Mouse (Mus musculus) hindbrain, postnatal 0 days (tissue): ENCODE measurements at regions not wholly inside any gene's neighbourhood (a gene's known extent, or its start where the extent isn't known, plus 50 kb on each side); places are given as distances from the start of the nearest gene placed in this dataset.

Experiments
- ATAC-seq: fragments of 200-750 bp; cut with Nextera tagmentation; 2 replicates; pipeline ENCODE4 v1.8.0; 2017; ENCODE audit warnings: mild to moderate bottlenecking, moderate TSS enrichment, moderate library complexity
- DNase-seq: peaks from one replicate; pipeline ENCODE4 v3.0.0-alpha.2; 2015; ENCODE audit warnings: low spot score
- H3K27ac ChIP-seq: fragments of 300-500 bp; sonication (generic); 2 replicates; pipeline ENCODE4 v1.5.1; 2014; ENCODE audit warnings: mild to moderate bottlenecking
- H3K27me3 ChIP-seq: fragments of 300-500 bp; sonication (generic); 2 replicates; pipeline ENCODE4 v1.6.1; 2014; ENCODE audit warnings: low read length, mixed read lengths; ENCODE audit not compliant: insufficient read depth
- H3K36me3 ChIP-seq: fragments of 300-500 bp; sonication (generic); 2 replicates; pipeline ENCODE4 v1.6.1; 2014; ENCODE audit warnings: low read length, mixed read lengths; ENCODE audit not compliant: insufficient read depth
- H3K4me1 ChIP-seq: fragments of 300-500 bp; sonication (generic); 2 replicates; pipeline ENCODE4 v1.6.1; 2014; ENCODE audit warnings: antibody characterized with exemption, low read length, mixed read lengths; ENCODE audit not compliant: insufficient read depth
- H3K4me2 ChIP-seq: fragments of 300-500 bp; sonication (generic); 2 replicates; pipeline ENCODE4 v1.6.1; 2014; ENCODE audit warnings: low read depth, mild to moderate bottlenecking, low read length, moderate library complexity, mixed read lengths
- H3K4me3 ChIP-seq: fragments of 300-500 bp; sonication (generic); 2 replicates; pipeline ENCODE4 v1.5.1; 2014; ENCODE audit warnings: low read length
- H3K9ac ChIP-seq: fragments of 300-500 bp; sonication (generic); replicated peaks from 2 replicates; pipeline ENCODE4 v1.6.1; 2014; ENCODE audit warnings: mild to moderate bottlenecking, low read length, moderate library complexity, mixed read lengths
- H3K9me3 ChIP-seq: fragments of 300-500 bp; sonication (generic); 2 replicates; pipeline ENCODE4 v1.6.1; 2016; ENCODE audit warnings: low read length, mixed read lengths
- CTCF ChIP-seq: IDR thresholded peaks from 2 replicates; pipeline ENCODE4 v1.5.1; 2016; ENCODE audit warnings: antibody characterized with exemption, control low read depth, low read depth
- WGBS: fragments of 180-500 bp; shearing (Covaris S2); extraction: QIAGEN DNeasy Blood & Tissue Kit; methylation state at CpG from one replicate; pipeline ENCODE4 v1.1.7; 2014; 5-methylcytosine and 5-hydroxymethylcytosine counted together

- TF ChIP-seq CTCF, result no peak
- DNase-seq (peak; percentile 13), ATAC-seq (no peak)
- H3K36me3 ChIP-seq, result no peaks in the 10 kb centered on the region
- WGBS, result 76% methylated on average over 11 of the region's 11 CpGs
- no peaks in the 10 kb centered on the region for H3K27me3 ChIP-seq
- peak overlapping the region; percentile 52 for H3K4me3 ChIP-seq
- peak overlapping the region; percentile 65 for H3K4me2 ChIP-seq
- no peaks in the 10 kb centered on the region for H3K4me1 ChIP-seq
- H3K27ac ChIP-seq, result peak overlapping the region; percentile 66; the same call in 1 of the 2 replicates
- H3K9me3 ChIP-seq, result no peaks in the 10 kb centered on the region
- peak overlapping the region; percentile 57; the same call in 1 of the 2 replicates for H3K9ac ChIP-seq
Observed at GRCm38 (mm10) chr13:80963591-80963940, 80.4 kb downstream of the Arrdc3 start.

DNA sequence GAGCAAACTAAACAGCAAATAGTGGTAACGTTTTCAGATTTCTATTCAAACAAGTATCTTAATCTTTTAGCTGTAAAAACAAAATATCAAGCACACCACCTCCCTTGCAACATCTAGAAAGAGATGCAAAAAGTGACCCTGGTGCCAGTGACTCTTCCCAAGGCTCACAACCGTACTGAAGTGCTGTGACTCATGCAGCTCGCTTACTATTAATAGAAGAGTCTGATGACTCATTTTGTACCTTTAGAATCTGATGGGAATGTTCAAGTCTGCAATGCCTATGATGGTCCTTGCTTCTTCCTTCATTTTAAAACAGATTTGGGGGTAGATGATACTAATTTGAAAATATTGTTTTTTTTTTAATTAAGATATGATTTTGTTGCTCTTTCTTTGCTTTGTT is 88.5 kb downstream of the Arrdc3 start:
- no peak for ATAC-seq
- Histone ChIP-seq H3K4me1 (no peaks in the 10 kb centered on the region), H3K27ac (no peak overlapping the region), H3K9me3 (no peaks in the 10 kb centered on the region), H3K4me3 (no peak overlapping the region), H3K36me3 (no peaks in the 10 kb centered on the region), H3K9ac (no peak overlapping the region), H3K27me3 (no peaks in the 10 kb centered on the region), H3K4me2 (no peak overlapping the region)
- no peak for TF ChIP-seq CTCF
- 88% methylated on average over 3 of the region's 3 CpGs for WGBS
- no peak for DNase-seq

GRCm38 (mm10) chr13:80974424-80974823 is 91.2 kb downstream of the Arrdc3 start:
- Histone ChIP-seq H3K27ac (no peak overlapping the region), H3K9ac (no peak overlapping the region), H3K36me3 (no peaks in the 10 kb centered on the region), H3K4me2 (no peak overlapping the region), H3K9me3 (no peaks in the 10 kb centered on the region), H3K4me1 (no peaks in the 10 kb centered on the region), H3K4me3 (no peak overlapping the region), H3K27me3 (no peaks in the 10 kb centered on the region)
- no peak for DNase-seq
- 34% methylated on average over 1 of the region's 1 CpGs for WGBS
- TF ChIP-seq CTCF, result no peak
- no peak for ATAC-seq

- H3K27ac ChIP-seq, result no peak overlapping the region
- WGBS, result 85% methylated on average over 3 of the region's 3 CpGs
- no peak overlapping the region for H3K9ac ChIP-seq
Observed at GRCm38 (mm10) chr13:80977266-80977665, 94.1 kb downstream of the Arrdc3 start.

GRCm38 (mm10) chr13:80981201-80981600 is 98.0 kb downstream of the Arrdc3 start:
- no peaks in the 10 kb centered on the region for H3K27me3 ChIP-seq
- no peak overlapping the region for H3K4me3 ChIP-seq
- no peaks in the 10 kb centered on the region for H3K36me3 ChIP-seq
- no peaks in the 10 kb centered on the region for H3K4me1 ChIP-seq
- no peaks in the 10 kb centered on the region for H3K9me3 ChIP-seq
- ATAC-seq (no peak), DNase-seq (no peak)
- no peak overlapping the region for H3K4me2 ChIP-seq
- no peak for TF ChIP-seq CTCF
- 88% methylated on average over 2 of the region's 2 CpGs for WGBS
- no peak overlapping the region for H3K9ac ChIP-seq
- no peak overlapping the region for H3K27ac ChIP-seq

More at GRCm38 (mm10) chr13:80977266-80977665, 94.1 kb downstream of the Arrdc3 start:
- Histone ChIP-seq H3K9me3 (no peaks in the 10 kb centered on the region), H3K4me1 (no peaks in the 10 kb centered on the region), H3K4me3 (no peak overlapping the region), H3K27me3 (no peaks in the 10 kb centered on the region), H3K4me2 (no peak overlapping the region), H3K36me3 (no peaks in the 10 kb centered on the region)
- no peak for DNase-seq
- no peak for ATAC-seq
- no peak for TF ChIP-seq CTCF

DNA sequence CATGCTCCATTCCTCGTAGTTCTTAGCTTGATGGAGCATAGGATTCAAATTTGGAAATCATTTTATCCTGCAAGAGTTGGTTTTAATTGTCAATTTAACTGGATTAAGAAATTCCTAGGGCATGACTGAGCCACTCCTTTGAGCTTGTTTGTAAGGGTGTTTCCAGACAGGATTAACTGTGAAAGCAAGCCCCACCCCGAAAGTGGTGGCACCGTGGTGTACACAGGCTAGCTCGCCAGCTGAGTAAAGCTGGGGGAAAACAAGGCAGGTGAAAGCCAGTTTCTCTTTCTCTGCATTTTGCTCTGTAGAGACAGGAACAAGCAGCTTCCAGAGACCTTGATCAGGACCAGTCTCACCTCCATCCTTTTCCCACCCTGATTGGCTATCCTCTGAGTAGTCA is 103.5 kb downstream of the Arrdc3 start:
- no peak overlapping the region for H3K4me2 ChIP-seq
- no peaks in the 10 kb centered on the region for H3K27me3 ChIP-seq
- no peak for TF ChIP-seq CTCF
- H3K4me1 ChIP-seq, result no peaks in the 10 kb centered on the region
- ATAC-seq, result no peak
- no peaks in the 10 kb centered on the region for H3K36me3 ChIP-seq
- no peak for DNase-seq
- H3K27ac ChIP-seq, result no peak overlapping the region
- H3K9ac ChIP-seq, result no peak overlapping the region
- no peak overlapping the region for H3K4me3 ChIP-seq
- 54% methylated on average over 4 of the region's 4 CpGs for WGBS
- no peaks in the 10 kb centered on the region for H3K9me3 ChIP-seq

GRCm38 (mm10) chr13:80989756-80990155 is 106.6 kb downstream of the Arrdc3 start:
- TF ChIP-seq CTCF, result no peak
- H3K4me3 ChIP-seq, result no peak overlapping the region
- DNase-seq (no peak), ATAC-seq (no peak)
- H3K4me2 ChIP-seq, result no peak overlapping the region
- H3K27me3 ChIP-seq, result no peaks in the 10 kb centered on the region
- no peaks in the 10 kb centered on the region for H3K9me3 ChIP-seq
- no peaks in the 10 kb centered on the region for H3K4me1 ChIP-seq
- no peak overlapping the region for H3K27ac ChIP-seq
- H3K9ac ChIP-seq, result no peak overlapping the region
- H3K36me3 ChIP-seq, result no peaks in the 10 kb centered on the region
- 80% methylated on average over 5 of the region's 5 CpGs for WGBS

DNA sequence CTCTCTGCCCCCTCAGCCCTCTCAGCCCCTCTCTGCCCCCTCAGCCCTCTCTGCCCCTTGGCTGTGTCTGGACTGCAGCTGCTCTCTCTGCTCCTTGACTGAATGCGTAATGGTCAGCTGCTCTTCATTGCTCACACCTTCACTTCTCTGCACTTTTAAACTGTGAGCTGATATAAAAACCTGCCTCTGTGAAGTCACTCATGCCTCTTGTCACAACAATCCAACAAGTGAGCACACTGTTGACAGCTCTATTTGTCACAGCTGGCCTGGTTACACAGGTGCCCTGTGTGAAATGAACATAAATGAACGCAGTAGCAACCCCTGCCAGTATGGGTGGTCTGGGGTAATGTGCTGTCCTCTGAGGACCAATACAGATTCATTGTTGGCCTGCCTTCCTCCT is 109.2 kb downstream of the Arrdc3 start:
- no peak for ATAC-seq
- H3K4me1 ChIP-seq, result no peaks in the 10 kb centered on the region
- H3K4me3 ChIP-seq, result no peak overlapping the region
- no peaks in the 10 kb centered on the region for H3K9me3 ChIP-seq
- DNase-seq, result no peak
- no peaks in the 10 kb centered on the region for H3K27me3 ChIP-seq
- 80% methylated on average over 2 of the region's 2 CpGs for WGBS
- no peak for TF ChIP-seq CTCF
- no peak overlapping the region for H3K27ac ChIP-seq
- no peaks in the 10 kb centered on the region for H3K36me3 ChIP-seq
- H3K4me2 ChIP-seq, result no peak overlapping the region
- H3K9ac ChIP-seq, result no peak overlapping the region
